Mouse (Mus musculus): ENCODE data around the gene Gm9944.
A peak's percentile ranks its signal among the peaks of the same experiment; 100 is the strongest.

Gm9944 gene

GRCm38 (mm10) chr4:144453217-144453616 lies at the start of gene Gm9944:
Gm9944 (minus strand) TSS chr4:144453317.
- no peak for DNase-seq (ENCODE audit: low read depth)

- no peak for DNase-seq (ENCODE audit: low read depth)
These were observed 40.2 kb upstream of the Gm9944 start for GRCm38 (mm10) chr4:144493331-144493730.

DNA sequence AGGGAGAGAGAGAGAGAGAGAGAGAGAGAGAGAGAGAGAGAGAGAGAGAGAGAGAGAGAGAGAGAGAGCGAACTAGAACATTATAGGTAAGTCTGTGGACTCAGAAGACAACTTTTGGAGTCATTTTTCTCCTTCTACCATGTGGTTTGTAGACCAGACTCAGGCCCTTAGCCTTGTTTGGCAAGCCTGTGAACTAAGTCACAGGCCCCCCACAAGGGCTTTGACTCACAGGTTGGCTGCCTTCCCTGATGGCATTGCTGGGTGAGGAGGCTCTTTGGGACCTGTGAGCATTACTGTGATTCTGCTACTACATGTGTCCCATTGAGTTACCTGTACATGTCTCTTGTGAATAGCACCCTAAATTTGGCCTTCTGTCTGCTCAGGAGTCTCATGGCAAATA lies 15.0 kb upstream of the Gm9944 start:
- no peak for DNase-seq (ENCODE audit: low read depth)

GRCm38 (mm10) chr4:144465206-144465605 lies 12.1 kb upstream of the Gm9944 start:
- no peak for DNase-seq (ENCODE audit: low read depth)

DNA sequence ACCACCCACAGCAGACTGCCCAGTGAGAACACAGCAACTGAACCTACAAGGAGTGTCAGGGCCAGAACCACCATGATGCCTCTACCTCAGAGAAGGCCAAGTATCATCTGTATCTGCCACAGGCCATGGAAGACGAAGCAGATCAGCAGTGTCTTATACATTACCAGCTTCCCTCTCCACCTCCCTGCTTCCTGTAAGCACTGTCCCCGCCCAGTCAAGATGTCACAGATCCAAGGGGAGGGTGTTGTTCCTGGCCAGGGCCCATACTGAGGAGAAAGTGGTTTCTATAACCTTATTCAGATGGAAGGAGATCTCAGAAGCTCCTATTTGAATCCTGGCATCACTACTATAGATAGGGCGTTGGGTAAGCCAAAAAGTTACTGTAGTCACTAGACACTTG lies 10.5 kb upstream of the Gm9944 start, which contains the start of gene Aadacl3:
Aadacl3 (minus strand) TSS at position 101 of the 400 bp plus-strand sequence.
- DNase-seq (ENCODE audit: low read depth), result no peak

- DNase-seq (ENCODE audit: low read depth), result no peak
These were observed 4.6 kb downstream of the Gm9944 start for GRCm38 (mm10) chr4:144448546-144448945.

DNA sequence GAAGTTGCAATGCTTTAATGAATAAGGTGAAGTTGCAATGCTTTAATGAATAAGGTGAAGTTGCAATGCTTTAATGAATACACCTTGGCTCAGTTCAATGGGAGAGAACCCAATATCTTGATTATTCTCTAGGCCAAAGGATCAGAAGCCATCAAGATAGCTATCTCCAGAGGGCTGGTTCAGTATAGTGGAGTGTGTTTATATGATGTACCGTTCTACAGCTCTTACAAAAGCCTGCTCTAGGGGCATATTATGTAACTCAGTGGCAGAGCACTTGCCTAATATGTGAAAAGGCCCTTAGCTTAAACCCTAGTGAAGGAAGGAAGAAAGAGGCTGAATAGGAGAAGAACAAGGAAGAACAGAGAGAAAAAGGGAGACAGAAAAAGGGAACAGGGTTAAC lies 11.5 kb downstream of the Gm9944 start:
- DNase-seq (ENCODE audit: low read depth), result no peak

DNA sequence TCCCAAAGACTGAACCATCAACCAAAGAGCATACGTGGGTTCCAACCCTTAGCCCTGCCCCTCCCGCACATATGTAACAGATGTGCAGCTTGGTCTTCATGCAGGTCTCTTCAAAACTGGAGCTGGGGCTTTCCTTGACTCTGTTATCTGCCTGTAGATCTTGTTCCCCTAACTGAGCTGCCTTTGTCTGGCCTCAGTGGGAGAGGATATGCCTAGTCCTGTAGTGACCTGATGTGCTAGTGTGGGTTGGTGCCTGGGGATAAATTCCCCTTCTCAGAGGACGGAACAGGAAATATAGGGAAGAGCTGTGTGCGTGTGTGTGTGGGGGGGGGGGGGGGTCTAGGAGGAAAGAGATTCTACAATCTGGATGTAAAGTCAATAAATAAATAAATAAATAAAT lies 12.0 kb downstream of the Gm9944 start:
- no peak for DNase-seq (ENCODE audit: low read depth)

GRCm38 (mm10) chr4:144438672-144439071 lies 14.4 kb downstream of the Gm9944 start, which contains the start of gene 1700012P22Rik:
1700012P22Rik (minus strand) TSS chr4:144438772.
- DNase-seq (ENCODE audit: low read depth), result no peak

DNA sequence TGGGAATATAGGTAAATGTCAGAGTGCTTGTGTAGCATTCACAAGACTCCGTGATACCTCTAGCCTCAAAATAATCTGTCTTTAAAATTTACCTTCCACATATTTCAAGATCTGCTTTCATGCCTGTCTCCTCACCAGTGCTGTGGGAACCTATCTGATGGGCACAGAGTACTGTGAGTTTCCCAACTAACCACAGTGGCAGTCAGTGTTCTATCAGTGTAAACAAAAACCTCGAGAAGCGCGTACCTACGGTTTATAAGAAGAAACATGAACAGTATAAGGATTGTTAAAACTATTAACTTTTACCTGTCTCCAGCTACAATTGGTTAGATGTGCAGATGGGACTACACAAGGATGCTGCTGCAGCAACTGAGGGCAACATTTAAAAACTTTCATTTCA lies 19.9 kb downstream of the Gm9944 start:
- DNase-seq (ENCODE audit: low read depth), result no peak

DNA sequence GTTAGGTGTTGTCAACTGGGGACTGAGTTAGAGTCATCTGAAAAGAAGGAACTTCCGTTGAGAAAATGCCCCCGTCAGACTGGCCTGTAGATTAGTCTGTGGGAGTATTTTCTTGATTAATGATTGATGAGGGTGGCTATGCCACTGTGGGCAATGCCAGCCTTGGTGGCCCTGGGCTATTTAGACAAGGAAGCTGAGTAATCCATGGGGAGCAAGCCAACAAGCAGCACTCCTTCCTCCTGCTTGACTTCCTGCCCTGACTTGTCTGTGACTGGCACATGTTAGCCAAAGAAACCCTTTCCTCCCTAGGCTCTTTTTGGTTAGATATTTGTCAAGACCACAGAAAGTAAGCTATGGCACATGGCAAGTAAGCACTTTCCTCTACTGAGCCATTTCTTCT lies 22.4 kb downstream of the Gm9944 start:
- DNase-seq (ENCODE audit: low read depth), result no peak

GRCm38 (mm10) chr4:144428868-144429267 lies 24.2 kb downstream of the Gm9944 start:
- DNase-seq (ENCODE audit: low read depth), result no peak

- DNase-seq (ENCODE audit: low read depth), result no peak
These were observed 28.5 kb downstream of the Gm9944 start for GRCm38 (mm10) chr4:144424590-144424989.

DNA sequence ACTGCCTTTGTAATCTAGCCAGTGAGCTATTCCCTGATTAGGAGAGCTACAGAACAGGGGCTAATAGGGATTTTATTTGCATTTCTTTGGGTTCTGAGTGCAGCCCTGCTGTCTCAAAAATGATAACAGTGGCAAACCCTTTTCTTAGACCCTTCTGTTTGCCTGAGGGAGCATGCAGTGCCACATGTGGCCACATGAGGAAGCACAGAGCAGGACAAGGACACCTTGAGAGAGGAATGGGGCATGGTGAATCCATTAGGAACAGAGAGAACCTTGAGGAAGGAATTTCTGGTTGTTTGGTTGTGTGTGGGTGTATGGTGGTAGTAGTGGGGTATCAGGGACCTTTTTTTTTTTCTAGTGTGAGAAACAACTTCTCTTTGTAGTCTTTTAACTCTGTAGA lies 32.5 kb downstream of the Gm9944 start:
- no peak for DNase-seq (ENCODE audit: low read depth)

GRCm38 (mm10) chr4:144408290-144408689 lies 44.8 kb downstream of the Gm9944 start, which contains the start of gene Pramef12:
Pramef12 (minus strand) TSS chr4:144408464.
- no peak for DNase-seq (ENCODE audit: low read depth)

DNA sequence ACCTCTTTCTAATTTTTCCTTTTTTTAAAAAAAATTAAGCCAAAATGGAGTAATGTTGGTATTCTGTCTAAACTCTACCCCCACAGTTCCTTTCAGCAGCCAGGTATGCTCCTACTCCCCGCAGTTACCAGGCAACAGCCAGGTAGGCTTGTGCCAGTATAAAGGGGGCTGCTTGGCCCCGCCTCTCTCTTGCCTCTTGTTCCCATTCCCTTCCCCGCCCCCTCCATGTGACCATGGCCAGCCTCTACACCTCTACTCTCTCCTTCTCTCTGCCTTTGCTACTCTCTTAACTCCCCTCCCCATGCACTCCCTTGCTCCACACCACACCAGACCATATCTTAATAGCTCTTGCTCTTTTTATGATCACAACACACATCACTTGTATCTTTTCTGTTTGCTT lies 46.9 kb downstream of the Gm9944 start:
- no peak for DNase-seq (ENCODE audit: low read depth)

GRCm38 (mm10) chr4:144404456-144405086 lies 48.5 kb downstream of the Gm9944 start:
- peak; percentile 24 for DNase-seq (ENCODE audit: low read depth)
